Mouse (Mus musculus): ENCODE measurements around the gene Cryba1. TPM values are rescaled to one million over a fixed set of nuclear protein-coding genes. Genes with fewer than 3 reads are reported as not detected.
"Not testable (repeated sequence)": the region's sequence is repeated elsewhere in the genome, so short reads cannot be mapped to it uniquely, and the experiment has no call there.

Cryba1 gene
- not detected for total RNA-seq (2021)
- long read RNA-seq, experiment 1 = 0 reads
- long read RNA-seq, experiment 2 = 0 reads

DNA sequence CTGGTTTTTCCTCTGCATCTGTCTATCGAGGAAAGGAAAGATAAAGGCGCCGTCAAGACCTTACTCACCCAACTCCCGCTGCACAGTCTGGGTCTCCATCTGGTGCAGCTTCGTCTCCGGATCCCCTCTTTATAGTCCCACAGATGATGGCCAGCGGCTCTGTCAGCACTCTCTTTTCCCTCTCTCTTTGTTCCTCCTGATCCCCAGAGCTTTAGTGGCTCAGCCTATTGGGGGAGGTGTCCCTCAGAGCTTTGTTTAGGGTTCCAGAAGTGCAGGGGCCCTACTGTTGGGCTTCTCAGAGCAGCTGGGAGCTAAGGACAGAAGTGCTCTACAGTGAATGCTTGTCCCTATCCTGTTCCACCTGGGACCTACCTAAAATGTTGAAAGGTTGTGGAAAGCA lies at the start of gene Cryba1:
Gene Cryba1, minus strand, starts transcription at position 101 of the 400 bp plus-strand sequence.
- DNase-seq (ENCODE audit: low spot score in 2 of 2) = no peak

- no peak for DNase-seq (ENCODE audit: low spot score in 2 of 2)
Measured at GRCm38 (mm10) chr11:77771879-77772713, 47.0 kb upstream of the Cryba1 start.

DNA sequence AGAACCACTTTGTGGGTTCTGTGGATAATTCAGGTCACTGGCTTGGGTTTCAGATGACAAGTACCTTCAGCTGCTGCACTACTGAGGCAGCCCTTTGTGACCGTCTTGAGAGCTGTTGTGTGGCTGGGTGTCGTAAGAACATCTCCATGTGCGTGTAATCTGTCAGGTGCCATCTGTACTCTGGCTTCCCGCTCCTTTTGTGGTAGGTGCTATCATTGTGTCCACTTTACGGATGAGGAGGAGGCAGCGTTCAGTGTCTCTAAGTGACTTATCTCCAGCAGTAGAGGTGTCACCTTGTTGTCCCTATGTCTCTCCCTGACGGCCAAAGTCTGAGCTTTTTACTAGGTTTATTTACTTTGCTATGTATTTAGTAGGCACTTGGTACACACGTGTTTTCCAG lies 45.3 kb upstream of the Cryba1 start:
- DNase-seq (ENCODE audit: low spot score in 2 of 2) = no peak

GRCm38 (mm10) chr11:77769496-77769895 lies 44.4 kb upstream of the Cryba1 start:
- no peak for DNase-seq (ENCODE audit: low spot score in 2 of 2)

GRCm38 (mm10) chr11:77766351-77767001 lies 41.4 kb upstream of the Cryba1 start:
- peak; percentile 51 to 54 for DNase-seq (ENCODE audit: low spot score in 2 of 2)

DNA sequence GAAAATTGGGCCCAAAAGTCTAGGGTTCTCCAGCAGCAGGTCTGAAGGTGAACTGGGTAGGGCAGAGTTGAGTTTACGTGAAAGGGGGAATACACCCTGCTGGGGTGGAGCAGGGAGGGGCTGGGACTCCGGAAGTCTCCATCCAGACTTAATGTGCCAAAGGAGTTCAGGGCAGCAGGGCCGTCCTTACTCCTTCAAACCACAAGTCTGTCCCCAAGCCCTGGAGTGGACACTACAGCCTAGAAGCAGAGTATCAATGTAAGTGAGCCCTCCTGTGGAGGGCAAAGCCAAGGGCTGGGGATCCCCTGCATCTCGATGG lies 40.3 kb upstream of the Cryba1 start:
- no peak for DNase-seq (ENCODE audit: low spot score in 2 of 2)

- DNase-seq (ENCODE audit: low spot score in 2 of 2) = no peak
Measured at GRCm38 (mm10) chr11:77764694-77765458, 39.8 kb upstream of the Cryba1 start.

GRCm38 (mm10) chr11:77763673-77764340 lies 38.7 kb upstream of the Cryba1 start:
- DNase-seq (ENCODE audit: low spot score in 2 of 2) = peak in 1 of 2 experiments; percentile 50

- peak; percentile 94 to 96 for DNase-seq (ENCODE audit: low spot score in 2 of 2)
Measured at GRCm38 (mm10) chr11:77762783-77763672, 37.9 kb upstream of the Cryba1 start, which contains the start of gene Myo18a. Gene Myo18a, plus strand, starts transcription at chr11:77763246.

DNA sequence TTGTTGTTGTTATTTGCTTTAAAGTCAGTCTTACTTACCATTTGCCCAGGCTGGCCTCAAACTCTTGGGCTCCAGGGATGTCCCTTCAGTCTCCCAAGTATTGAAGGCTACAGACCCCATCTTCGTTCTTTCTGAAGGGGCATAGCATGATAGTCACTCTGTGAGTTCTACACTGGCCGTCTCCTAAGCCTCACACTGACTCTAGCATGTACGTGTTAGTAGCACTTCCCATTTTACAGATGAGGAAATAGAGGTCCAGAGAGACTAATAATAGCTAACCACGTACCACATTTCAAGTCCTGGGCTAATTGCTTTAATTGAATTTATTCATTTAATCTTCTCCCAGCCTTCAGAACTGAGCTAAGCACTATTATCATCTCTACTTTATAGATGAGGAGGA lies 34.9 kb upstream of the Cryba1 start:
- DNase-seq (ENCODE audit: low spot score in 2 of 2) = no peak

- no peak for DNase-seq (ENCODE audit: low spot score in 2 of 2)
Measured at GRCm38 (mm10) chr11:77753469-77753868, 28.4 kb upstream of the Cryba1 start.

DNA sequence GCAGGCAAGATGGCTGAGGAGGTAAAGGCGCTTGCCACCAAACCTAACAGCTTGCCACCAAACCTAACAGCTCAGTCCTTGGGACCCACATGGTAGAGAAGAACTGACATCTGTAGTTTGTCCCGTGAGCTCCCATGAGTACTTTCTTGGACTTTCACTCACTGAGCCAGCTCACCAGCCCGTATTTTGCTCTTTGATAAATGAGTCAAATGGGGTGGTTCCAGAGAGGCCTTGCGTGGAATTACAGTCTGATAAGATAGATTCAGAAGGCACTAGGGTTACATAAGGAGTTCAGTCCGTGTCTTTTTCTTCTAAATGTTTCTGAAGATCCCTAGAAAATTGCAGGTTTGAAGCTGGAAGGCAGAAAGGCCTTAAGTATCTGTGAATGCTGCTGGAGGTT lies 27.4 kb upstream of the Cryba1 start:
- DNase-seq (ENCODE audit: low spot score in 2 of 2) = no peak

DNA sequence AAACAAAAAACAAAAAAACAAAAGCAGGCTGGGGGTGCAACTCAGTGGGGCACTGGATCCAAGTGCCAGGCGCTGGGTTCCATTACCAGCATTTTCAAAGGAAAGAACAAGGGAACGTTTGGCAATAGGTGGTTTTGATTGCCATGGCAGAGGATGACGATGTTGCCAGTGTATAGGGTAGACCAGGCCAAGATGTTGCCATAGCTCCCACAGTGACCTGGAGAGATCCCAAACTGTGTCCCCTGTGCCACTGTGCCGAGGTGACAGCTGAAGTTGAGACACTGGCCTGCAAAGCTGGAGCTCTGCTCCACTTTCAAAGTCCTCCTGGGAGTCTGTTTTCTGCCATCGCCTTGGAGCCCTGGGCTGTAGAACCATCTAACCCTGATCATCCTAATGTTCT lies 23.9 kb upstream of the Cryba1 start:
- DNase-seq (ENCODE audit: low spot score in 2 of 2) = no peak

DNA sequence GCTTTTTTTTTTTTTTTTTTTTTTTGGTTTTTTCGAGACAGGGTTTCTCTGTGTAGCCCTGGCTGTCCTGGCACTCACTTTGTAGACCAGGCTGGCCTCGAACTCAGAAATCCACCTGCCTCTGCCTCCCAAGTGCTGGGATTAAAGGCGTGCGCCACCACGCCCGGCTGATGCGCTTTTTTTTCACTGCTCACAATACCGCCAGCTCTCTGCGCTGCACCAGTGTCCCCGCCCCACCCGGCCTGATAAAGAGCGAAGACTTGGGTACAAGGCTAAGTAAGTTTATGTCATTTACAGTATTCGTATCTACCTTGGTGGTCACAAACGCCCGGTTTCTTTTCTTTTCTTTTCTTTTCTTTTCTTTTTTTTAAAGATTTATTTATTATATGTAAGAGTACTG lies 22.0 kb upstream of the Cryba1 start:
- not testable (repeated sequence) for DNase-seq (ENCODE audit: low spot score in 2 of 2)

GRCm38 (mm10) chr11:77746652-77747051 lies 21.6 kb upstream of the Cryba1 start:
- DNase-seq (ENCODE audit: low spot score in 2 of 2) = no peak

DNA sequence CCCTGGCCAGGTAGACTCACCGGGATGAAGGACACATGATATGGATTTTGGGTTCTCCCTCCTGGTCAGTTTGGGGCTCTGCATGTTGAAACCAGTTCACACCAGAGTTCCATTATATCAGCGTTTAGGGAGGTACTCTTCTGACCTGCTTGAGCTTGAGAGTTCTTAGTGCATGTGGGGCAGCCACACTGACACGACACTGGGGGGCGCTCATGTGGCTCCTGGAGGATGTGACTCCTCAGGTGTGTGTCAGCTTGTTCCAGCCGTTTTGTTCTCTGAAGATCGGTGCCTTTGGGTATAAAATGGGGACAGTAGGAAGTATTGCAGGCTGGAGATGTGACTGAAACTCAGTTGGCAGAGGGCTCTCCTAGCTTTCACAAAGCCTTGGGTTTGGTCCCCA lies 18.9 kb upstream of the Cryba1 start:
- peak; percentile 50 to 51 for DNase-seq (ENCODE audit: low spot score in 2 of 2)

DNA sequence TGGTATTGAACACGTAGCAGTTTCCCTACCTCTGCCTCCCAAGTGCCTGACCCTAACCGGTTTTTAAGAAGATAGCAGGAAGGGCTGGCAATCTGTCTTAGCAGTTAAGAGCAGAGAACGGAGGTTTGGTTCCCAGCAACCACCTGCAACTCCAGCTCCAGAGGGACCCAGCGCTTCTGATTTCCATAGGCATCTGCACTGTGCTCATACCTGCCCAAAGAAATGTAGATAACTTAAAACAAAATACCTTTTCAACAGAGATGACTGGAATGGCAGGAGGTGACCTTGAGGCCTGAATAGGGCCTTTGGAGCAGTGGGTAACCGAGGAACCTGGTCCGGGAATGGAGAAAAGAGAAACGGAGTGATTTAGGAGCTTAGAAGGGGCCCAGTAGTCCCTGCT lies 13.5 kb upstream of the Cryba1 start:
- DNase-seq (ENCODE audit: low spot score in 2 of 2) = no peak

DNA sequence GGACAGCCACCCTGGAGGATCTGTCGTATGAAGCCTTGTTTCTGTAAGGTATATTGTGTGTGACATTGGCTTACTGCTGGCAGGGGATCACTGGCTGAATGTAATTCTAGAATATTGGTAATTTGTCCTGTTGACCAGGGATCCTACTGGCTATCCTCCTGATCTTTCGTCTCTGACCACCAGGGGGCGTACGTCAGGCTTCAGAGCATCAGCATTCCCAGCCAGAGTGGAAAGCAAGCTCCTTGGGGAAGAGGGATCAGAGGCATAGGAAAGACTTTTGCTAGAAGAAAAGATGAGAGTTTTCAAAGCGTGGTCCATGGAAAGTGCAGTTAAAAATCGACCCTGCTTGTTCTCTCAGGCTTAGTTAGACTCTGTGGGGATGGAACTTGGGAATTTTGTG lies 12.2 kb upstream of the Cryba1 start:
- peak; percentile 85 to 89 for DNase-seq (ENCODE audit: low spot score in 2 of 2)

GRCm38 (mm10) chr11:77728587-77728986 lies 3.5 kb upstream of the Cryba1 start:
- peak in 1 of 2 experiments; percentile 69 for DNase-seq (ENCODE audit: low spot score in 2 of 2)

GRCm38 (mm10) chr11:77724766-77725165 lies 317 bp downstream of the Cryba1 start:
- no peak for DNase-seq (ENCODE audit: low spot score in 2 of 2)

All from adrenal gland, adult 18-20 months (tissue).